Mouse (Mus musculus): ENCODE data around the gene 1700023F06Rik. TPM values are rescaled to one million over a fixed set of nuclear protein-coding genes. Genes with fewer than 3 reads are reported as not detected.
A peak's percentile ranks its signal among the peaks of the same experiment; 100 is the strongest.

1700023F06Rik gene
- polyA plus RNA-seq, 1 experiment from 2014 or later = 0.12 TPM

DNA sequence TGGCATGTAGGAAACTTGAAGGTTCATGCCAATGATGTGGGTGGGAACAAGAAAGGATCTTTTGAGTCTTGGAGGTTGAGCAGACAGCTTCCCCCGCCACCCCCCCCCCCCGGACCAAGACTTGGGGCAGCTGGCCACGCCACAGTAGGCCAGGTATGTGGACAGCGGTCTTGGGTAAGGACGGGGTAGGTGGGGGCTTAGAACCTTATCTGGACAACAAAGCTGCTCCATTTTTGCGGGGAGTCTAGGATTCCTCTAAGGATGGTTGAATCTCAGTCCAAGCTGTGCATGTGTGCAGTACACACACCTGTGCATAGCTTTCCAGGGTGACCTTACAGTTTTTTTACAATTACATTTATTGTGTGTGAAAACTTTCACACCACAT lies 10.2 kb upstream of the 1700023F06Rik start:
- ATAC-seq (ENCODE audit: low FRiP score) (no peak), DNase-seq (ENCODE audit: low spot score, missing footprints) (no peak)
- H3K27ac ChIP-seq (ENCODE audit: low read depth, low read length) = no peak overlapping the region
- H3K4me1 ChIP-seq (ENCODE audit: control insufficient read depth, insufficient read depth, low read length) = peaks cover 7% of the 10 kb centered on the region
- H3K36me3 ChIP-seq (ENCODE audit: control insufficient read depth, insufficient read depth, low read length) = peaks cover 12% of the 10 kb centered on the region; the same call in 1 of the 2 replicates
- peak overlapping the region; percentile 66 for H3K9ac ChIP-seq (ENCODE audit: low read length)
- H3K4me2 ChIP-seq = peak overlapping the region; percentile 70
- no peaks in the 10 kb centered on the region for H3K9me3 ChIP-seq (ENCODE audit: control insufficient read depth, low read length)
- H3K27me3 ChIP-seq (ENCODE audit: control insufficient read depth, insufficient read depth, low read length) = no peaks in the 10 kb centered on the region
- 29% methylated on average over 6 of the region's 6 CpGs for WGBS
- H3K4me3 ChIP-seq (ENCODE audit: low read depth, low read length) = peak overlapping the region; percentile 42

DNA sequence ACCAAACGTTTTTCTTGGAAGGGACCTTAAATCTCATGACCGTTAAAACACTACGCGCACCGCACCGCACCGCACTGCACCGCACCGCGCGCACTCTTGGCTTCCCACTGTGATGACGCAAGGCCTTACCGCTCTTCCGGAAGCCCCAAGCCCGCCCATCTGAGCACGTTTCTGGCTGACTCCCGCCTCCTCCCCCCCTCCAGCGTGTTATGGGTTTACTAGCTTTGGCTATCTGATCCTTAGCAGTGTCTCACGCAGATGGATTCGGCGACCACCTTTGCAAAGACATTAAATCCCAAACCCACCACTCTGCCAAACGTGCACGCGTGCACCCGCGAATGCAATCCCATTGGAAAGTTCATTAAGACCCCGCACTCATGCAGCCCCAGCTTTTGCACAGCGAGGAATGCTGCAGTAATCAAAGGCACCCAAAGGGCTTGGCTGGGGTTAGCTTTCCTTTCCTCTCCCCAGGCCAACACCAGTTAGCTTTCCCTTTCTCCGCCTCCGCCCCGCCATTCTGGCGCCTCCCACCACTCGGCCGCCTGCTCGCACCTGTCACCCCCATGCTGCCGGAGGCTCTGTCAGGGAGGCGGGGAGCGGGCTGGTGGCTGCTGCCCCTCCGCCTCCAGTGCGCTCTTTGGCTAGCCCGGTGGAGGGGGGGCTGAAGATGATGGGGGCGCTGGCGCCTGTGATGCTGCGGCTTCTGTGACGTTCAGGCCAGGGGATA lies 9.6 kb upstream of the 1700023F06Rik start, which contains the start of gene Spata32:
TSS of gene Spata32 (minus strand) at position 643 of the 727 bp plus-strand sequence.
- Histone ChIP-seq H3K9ac (ENCODE audit: low read length) (peak within 1 kb of the TSS; percentile 66), H3K27ac (ENCODE audit: low read depth, low read length) (no peak within 1 kb of the TSS), H3K36me3 (ENCODE audit: control insufficient read depth, insufficient read depth, low read length) (peaks cover 10% of the 10 kb centered on the region; the same call in 1 of the 2 replicates), H3K9me3 (ENCODE audit: control insufficient read depth, low read length) (no peaks in the 10 kb centered on the region), H3K4me2 (peak within 1 kb of the TSS; percentile 70), H3K4me3 (ENCODE audit: low read depth, low read length) (peak within 1 kb of the TSS; percentile 42), H3K4me1 (ENCODE audit: control insufficient read depth, insufficient read depth, low read length) (peaks cover 7% of the 10 kb centered on the region), H3K27me3 (ENCODE audit: control insufficient read depth, insufficient read depth, low read length) (no peaks in the 10 kb centered on the region)
- DNase-seq (ENCODE audit: low spot score, missing footprints) (peak; percentile 92), ATAC-seq (ENCODE audit: low FRiP score) (peak; percentile 82)
- WGBS = under 1% methylated on average over 45 of the region's 45 CpGs

DNA sequence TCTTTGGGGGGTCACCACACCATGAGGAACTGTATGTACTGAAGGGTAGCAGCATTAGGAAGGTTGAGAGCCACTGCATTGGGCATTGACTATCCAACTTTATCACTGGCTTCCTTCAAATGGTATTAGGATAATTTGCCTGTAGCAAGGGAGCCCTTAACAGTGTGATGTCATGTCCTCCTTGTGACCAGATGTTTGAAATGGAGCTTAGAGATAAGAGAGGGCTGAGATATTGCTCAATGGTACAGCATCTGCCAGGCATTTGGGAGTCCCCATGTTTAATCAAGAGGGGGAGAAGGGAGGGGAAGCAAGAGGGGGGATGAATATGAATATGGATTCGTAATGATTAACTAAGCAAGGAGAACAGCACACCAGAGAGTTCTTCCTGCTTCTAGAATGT lies 7.0 kb upstream of the 1700023F06Rik start:
- no peak for DNase-seq (ENCODE audit: low spot score, missing footprints)
- 95% methylated on average over 1 of the region's 1 CpGs for WGBS
- H3K27me3 ChIP-seq (ENCODE audit: control insufficient read depth, insufficient read depth, low read length) = no peaks in the 10 kb centered on the region
- ATAC-seq (ENCODE audit: low FRiP score) = no peak
- no peak overlapping the region for H3K27ac ChIP-seq (ENCODE audit: low read depth, low read length)
- peaks cover 7% of the 10 kb centered on the region for H3K4me1 ChIP-seq (ENCODE audit: control insufficient read depth, insufficient read depth, low read length)
- no peaks in the 10 kb centered on the region for H3K9me3 ChIP-seq (ENCODE audit: control insufficient read depth, low read length)
- no peak overlapping the region for H3K4me2 ChIP-seq
- H3K9ac ChIP-seq (ENCODE audit: low read length) = no peak overlapping the region
- no peaks in the 10 kb centered on the region for H3K36me3 ChIP-seq (ENCODE audit: control insufficient read depth, insufficient read depth, low read length)
- H3K4me3 ChIP-seq (ENCODE audit: low read depth, low read length) = no peak overlapping the region

DNA sequence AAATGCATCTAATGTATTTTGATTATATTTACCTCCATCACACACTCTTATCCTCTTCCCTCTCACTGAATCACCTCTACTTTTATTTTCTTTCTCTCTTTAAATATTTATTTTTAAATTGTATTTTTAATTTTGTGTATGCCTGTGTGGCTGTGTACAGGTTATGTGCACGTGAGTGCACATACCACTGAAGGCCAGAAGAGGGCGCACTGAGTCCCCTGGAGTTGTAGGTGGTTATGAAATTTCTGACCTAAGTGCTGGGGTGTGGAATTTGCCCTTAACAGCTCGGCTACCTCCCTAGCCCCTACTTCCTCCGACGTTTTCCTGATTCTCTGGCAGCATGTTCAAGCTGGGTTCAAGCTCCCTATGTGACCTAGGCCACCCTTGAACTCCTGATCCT lies 5.4 kb upstream of the 1700023F06Rik start:
- 86% methylated on average over 5 of the region's 5 CpGs for WGBS
- Histone ChIP-seq H3K4me1 (ENCODE audit: control insufficient read depth, insufficient read depth, low read length) (peaks cover 7% of the 10 kb centered on the region), H3K4me2 (no peak overlapping the region), H3K9ac (ENCODE audit: low read length) (no peak overlapping the region), H3K36me3 (ENCODE audit: control insufficient read depth, insufficient read depth, low read length) (no peaks in the 10 kb centered on the region), H3K4me3 (ENCODE audit: low read depth, low read length) (no peak overlapping the region), H3K27ac (ENCODE audit: low read depth, low read length) (no peak overlapping the region), H3K27me3 (ENCODE audit: control insufficient read depth, insufficient read depth, low read length) (no peaks in the 10 kb centered on the region), H3K9me3 (ENCODE audit: control insufficient read depth, low read length) (no peaks in the 10 kb centered on the region)
- ATAC-seq (ENCODE audit: low FRiP score) (no peak), DNase-seq (ENCODE audit: low spot score, missing footprints) (no peak)

DNA sequence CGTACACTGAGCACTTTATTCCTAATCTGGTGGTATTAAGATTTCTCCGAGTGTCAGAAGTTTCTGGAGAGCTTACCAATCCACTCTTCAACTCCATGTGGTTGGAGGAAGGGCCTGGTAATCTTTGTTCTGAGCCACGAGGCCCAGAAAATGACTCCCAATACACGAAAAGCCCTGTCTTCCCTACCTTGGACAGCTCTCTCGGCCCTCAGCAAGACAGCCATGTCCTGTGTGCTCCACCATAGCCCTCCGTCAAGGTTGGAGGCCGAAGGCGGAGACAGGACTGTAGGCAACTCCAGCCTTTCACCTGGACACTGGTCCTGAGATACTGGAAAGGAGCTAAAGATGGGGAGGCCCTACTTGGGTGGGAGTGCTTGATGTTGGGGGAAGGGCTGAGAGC lies 1.9 kb upstream of the 1700023F06Rik start:
- no peak for DNase-seq (ENCODE audit: low spot score, missing footprints)
- Histone ChIP-seq H3K4me3 (ENCODE audit: low read depth, low read length) (no peak overlapping the region), H3K36me3 (ENCODE audit: control insufficient read depth, insufficient read depth, low read length) (no peaks in the 10 kb centered on the region), H3K9ac (ENCODE audit: low read length) (no peak overlapping the region), H3K4me1 (ENCODE audit: control insufficient read depth, insufficient read depth, low read length) (no peaks in the 10 kb centered on the region), H3K27me3 (ENCODE audit: control insufficient read depth, insufficient read depth, low read length) (no peaks in the 10 kb centered on the region), H3K27ac (ENCODE audit: low read depth, low read length) (no peak overlapping the region), H3K9me3 (ENCODE audit: control insufficient read depth, low read length) (no peaks in the 10 kb centered on the region), H3K4me2 (no peak overlapping the region)
- no peak for ATAC-seq (ENCODE audit: low FRiP score)
- WGBS = 75% methylated on average over 8 of the region's 8 CpGs

DNA sequence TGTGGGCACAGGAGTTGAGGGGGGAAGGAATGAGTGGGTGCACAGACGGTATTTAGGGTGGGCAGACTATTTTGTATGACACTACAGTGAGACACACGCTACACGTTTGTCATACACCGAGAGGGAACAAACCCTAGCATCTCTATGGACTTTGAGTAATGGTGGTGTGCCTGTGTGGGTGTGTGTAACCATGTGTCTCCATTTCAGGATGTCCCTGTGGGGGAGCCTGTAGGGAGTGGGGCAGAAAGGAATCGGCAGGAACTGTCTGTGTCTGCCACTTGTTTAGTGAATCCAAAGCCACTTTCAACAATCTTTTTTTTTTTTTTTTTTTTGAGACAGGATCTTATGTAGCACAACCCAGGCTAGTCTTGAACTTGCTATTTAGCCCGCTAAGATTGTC lies 2.2 kb downstream of the 1700023F06Rik start:
- H3K36me3 ChIP-seq (ENCODE audit: control insufficient read depth, insufficient read depth, low read length) = no peaks in the 10 kb centered on the region
- no peaks in the 10 kb centered on the region for H3K9me3 ChIP-seq (ENCODE audit: control insufficient read depth, low read length)
- ATAC-seq (ENCODE audit: low FRiP score) (no peak), DNase-seq (ENCODE audit: low spot score, missing footprints) (no peak)
- H3K4me3 ChIP-seq (ENCODE audit: low read depth, low read length) = no peak overlapping the region
- no peaks in the 10 kb centered on the region for H3K27me3 ChIP-seq (ENCODE audit: control insufficient read depth, insufficient read depth, low read length)
- 92% methylated on average over 6 of the region's 6 CpGs for WGBS
- no peak overlapping the region for H3K9ac ChIP-seq (ENCODE audit: low read length)
- no peak overlapping the region for H3K27ac ChIP-seq (ENCODE audit: low read depth, low read length)
- no peaks in the 10 kb centered on the region for H3K4me1 ChIP-seq (ENCODE audit: control insufficient read depth, insufficient read depth, low read length)
- no peak overlapping the region for H3K4me2 ChIP-seq

DNA sequence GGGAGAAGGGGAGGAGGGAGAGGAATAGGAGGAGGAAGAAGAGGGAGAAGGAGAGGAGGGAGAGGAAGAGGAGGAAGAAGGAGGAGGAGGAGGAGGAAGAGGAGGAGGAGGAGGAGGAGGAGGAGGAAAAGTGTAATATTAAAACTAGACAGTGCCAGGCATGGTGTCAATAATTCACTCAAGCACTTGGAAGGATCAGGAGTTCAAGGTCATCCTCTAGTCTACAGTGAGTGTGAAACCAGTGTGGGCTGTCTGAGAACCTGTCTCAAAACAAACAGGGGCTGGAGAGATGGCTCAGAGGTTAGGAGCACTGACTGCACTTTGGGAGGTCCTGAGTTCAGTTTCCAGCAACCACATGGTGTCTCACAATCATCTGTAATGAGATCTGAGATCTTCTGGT lies 6.0 kb downstream of the 1700023F06Rik start:
- Histone ChIP-seq H3K27ac (ENCODE audit: low read depth, low read length) (no peak overlapping the region), H3K27me3 (ENCODE audit: control insufficient read depth, insufficient read depth, low read length) (peaks cover 32% of the 10 kb centered on the region), H3K36me3 (ENCODE audit: control insufficient read depth, insufficient read depth, low read length) (no peaks in the 10 kb centered on the region), H3K9ac (ENCODE audit: low read length) (no peak overlapping the region), H3K4me1 (ENCODE audit: control insufficient read depth, insufficient read depth, low read length) (peaks cover 8% of the 10 kb centered on the region; the same call in 1 of the 2 replicates), H3K4me2 (no peak overlapping the region), H3K9me3 (ENCODE audit: control insufficient read depth, low read length) (no peaks in the 10 kb centered on the region), H3K4me3 (ENCODE audit: low read depth, low read length) (no peak overlapping the region)
- DNase-seq (ENCODE audit: low spot score, missing footprints) = no peak
- no peak for ATAC-seq (ENCODE audit: low FRiP score)

DNA sequence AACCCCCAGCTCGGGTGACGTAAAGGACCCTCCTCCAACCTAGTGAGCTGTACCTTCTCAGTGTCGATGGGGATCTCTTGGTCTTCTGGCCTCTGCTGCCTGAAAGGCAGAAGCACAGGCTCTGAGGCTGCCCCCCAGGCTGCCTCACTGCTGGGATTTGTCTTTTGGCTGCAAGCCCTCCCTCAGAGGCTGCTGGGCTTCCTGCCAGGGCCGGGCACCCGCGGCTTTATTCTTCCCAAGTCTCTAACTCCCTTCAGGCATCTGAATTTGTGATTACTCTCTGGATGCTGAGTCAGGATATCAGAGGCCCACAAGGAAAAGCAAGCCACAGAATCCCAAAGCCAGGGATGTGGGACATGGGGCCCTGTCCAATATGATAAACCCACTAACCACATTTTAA lies 6.7 kb downstream of the 1700023F06Rik start:
- ATAC-seq (ENCODE audit: low FRiP score) = no peak

DNA sequence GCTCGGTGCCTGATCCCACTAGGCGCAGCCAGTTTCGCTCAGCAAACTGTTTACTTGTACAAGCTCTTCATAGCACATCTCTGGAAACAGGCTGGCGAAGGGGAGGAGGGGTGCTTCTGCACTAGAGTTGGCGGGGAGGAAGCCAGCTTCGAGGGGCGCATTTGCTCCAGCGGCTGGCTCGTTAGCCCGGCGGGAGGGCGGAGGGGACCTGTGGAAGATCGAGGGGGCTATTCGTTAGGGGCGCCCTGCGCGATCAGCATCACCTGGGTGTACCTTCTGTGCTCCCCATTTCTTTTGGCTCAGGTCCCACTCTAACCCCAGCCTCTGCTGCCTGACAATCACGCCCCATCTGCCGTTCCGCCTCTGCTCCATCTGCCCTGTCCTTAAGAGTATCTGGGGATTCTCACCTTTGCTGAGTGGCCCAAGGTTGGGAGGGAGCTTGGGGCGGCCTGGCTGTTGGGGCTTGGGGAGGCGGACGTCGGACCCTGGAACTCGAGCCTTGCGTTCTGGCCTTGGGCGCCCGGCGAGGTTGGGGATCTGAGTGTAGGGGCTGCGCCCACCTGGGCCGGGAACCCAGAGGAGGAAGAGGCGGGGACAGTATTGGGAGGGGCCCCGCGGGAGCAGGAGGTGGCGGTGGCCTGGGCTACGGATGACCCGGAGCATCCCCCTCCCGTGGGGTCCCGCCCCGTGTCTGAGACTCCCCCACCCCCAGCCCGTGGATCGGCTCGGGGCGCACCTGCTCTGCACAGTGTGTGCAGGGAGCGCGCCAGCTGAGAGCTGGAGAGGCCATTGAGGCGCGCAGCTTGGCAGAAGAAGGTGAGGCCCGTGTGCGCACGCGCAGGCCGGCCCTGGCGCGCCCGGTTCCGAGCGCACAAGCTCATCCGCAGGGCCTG lies 9.2 kb downstream of the 1700023F06Rik start:
- peak; percentile 46; the same call in 1 of the 2 replicates for ATAC-seq (ENCODE audit: low FRiP score)

More for the DNA sequence above, 6.7 kb downstream of the 1700023F06Rik start:
- no peak overlapping the region for H3K4me3 ChIP-seq (ENCODE audit: low read depth, low read length)
- DNase-seq (ENCODE audit: low spot score, missing footprints) = no peak
- H3K27me3 ChIP-seq (ENCODE audit: control insufficient read depth, insufficient read depth, low read length) = peaks cover 39% of the 10 kb centered on the region
- no peaks in the 10 kb centered on the region for H3K36me3 ChIP-seq (ENCODE audit: control insufficient read depth, insufficient read depth, low read length)
- WGBS = 28% methylated on average over 6 of the region's 6 CpGs
- H3K9ac ChIP-seq (ENCODE audit: low read length) = no peak overlapping the region
- no peak overlapping the region for H3K27ac ChIP-seq (ENCODE audit: low read depth, low read length)
- peaks cover 8% of the 10 kb centered on the region; the same call in 1 of the 2 replicates for H3K4me1 ChIP-seq (ENCODE audit: control insufficient read depth, insufficient read depth, low read length)
- H3K9me3 ChIP-seq (ENCODE audit: control insufficient read depth, low read length) = no peaks in the 10 kb centered on the region
- no peak overlapping the region for H3K4me2 ChIP-seq

More for the DNA sequence above, 9.2 kb downstream of the 1700023F06Rik start:
- Histone ChIP-seq H3K36me3 (ENCODE audit: control insufficient read depth, insufficient read depth, low read length) (no peaks in the 10 kb centered on the region), H3K9ac (ENCODE audit: low read length) (peak overlapping the region; percentile 44), H3K9me3 (ENCODE audit: control insufficient read depth, low read length) (no peaks in the 10 kb centered on the region), H3K4me1 (ENCODE audit: control insufficient read depth, insufficient read depth, low read length) (peaks cover 8% of the 10 kb centered on the region; the same call in 1 of the 2 replicates), H3K4me3 (ENCODE audit: low read depth, low read length) (peak overlapping the region; percentile 34), H3K27me3 (ENCODE audit: control insufficient read depth, insufficient read depth, low read length) (peaks cover 60% of the 10 kb centered on the region), H3K4me2 (peak overlapping the region; percentile 69), H3K27ac (ENCODE audit: low read depth, low read length) (no peak overlapping the region)
- DNase-seq (ENCODE audit: low spot score, missing footprints) = peak; percentile 91
- 2% methylated on average over 59 of the region's 59 CpGs for WGBS

Data from midbrain, embryonic 11.5 days (tissue).